Mouse (Mus musculus): ENCODE measurements around the gene Ccnt1.

DNA sequence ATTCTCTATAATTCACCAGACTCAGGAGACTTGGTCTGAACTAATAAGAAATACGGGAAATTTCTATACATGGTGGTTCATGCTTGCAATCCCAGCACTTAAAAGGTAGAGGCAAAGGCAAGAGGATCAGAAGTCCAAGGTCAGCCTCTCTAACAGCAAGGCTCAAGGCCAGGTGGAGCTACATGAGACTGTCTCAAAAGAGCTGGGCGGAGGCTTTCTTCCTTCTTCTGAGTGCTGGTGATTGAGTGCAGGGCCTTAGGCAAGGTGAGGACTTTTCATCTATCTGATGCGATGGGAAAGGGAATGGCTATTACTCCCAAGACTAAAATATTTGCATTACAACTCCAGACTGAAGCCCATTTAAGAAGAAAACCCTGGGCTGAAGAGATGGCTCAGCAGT lies 25.6 kb downstream of the Ccnt1 start:
- no peak for TF ChIP-seq MAFK (IDR thresholded peaks at IDR 0.05; ENCODE audit: insufficient read depth, low read depth, low read length)
- TF ChIP-seq HCFC1 (IDR thresholded peaks at IDR 0.05; ENCODE audit: borderline replicate concordance, insufficient read depth, low read length) = no peak

Data from ES-E14 (cell line).